Mouse (Mus musculus) brain, embryonic 14.5 days (tissue): ENCODE measurements around the gene Cd3e. TPM values are rescaled to one million over a fixed set of nuclear protein-coding genes. Genes with fewer than 3 reads are reported as not detected.
A peak's percentile ranks its signal among the peaks of the same experiment; 100 is the strongest.

Experiments
- DNase-seq: peaks from one replicate; pipeline ENCODE4 v3.0.0-alpha.2; 2011; ENCODE audit warnings: low read depth
- CTCF ChIP-seq: fragments of 200-500 bp; IDR thresholded peaks from 2 replicates; pipeline ENCODE4 v1.5.1; 2012; ENCODE audit warnings: inconsistent platforms, mild to moderate bottlenecking, moderate library complexity, borderline replicate concordance; ENCODE audit not compliant: insufficient read depth, insufficient read length; ENCODE audit errors: extremely low read depth
- POLR2A ChIP-seq: fragments of 200-500 bp; IDR thresholded peaks from 2 replicates; pipeline ENCODE4 v1.6.1; 2012; ENCODE audit warnings: mild to moderate bottlenecking, inconsistent platforms, borderline replicate concordance; ENCODE audit not compliant: poor library complexity, insufficient read depth, insufficient read length, severe bottlenecking; ENCODE audit errors: extremely low read depth
- polyA plus RNA-seq: library from polyadenylated mRNA; depleted of rRNA; stranded (reverse); fragments of >200 nt; gene quantifications from 2 replicates; pipeline ENCODE4 v1.2.3, GENCODE M21; 2012

Gene Cd3e
- polyA plus RNA-seq, 1 experiment, result not detected

DNA sequence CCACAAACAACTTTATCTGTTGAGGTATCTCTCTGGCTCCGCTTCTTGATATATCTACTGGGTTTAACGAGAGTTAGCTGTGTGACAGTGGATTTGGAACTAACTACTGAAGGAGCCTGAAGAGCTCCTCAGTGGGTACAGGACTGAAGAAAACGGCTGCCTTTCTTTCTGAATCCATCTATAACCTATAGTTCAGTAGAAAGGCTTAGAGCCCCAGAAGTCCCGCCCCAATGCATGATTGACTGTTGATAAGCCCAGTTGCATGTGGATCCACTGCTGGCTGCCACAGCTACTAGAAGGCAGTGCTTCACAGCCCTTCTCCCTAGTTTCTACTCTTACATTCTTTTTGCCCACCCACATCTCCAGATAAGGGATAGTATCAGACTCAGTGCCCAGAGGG is 1.0 kb upstream of the Cd3e start:
- peak; percentile 5 for DNase-seq
- TF ChIP-seq CTCF, result no peak

DNA sequence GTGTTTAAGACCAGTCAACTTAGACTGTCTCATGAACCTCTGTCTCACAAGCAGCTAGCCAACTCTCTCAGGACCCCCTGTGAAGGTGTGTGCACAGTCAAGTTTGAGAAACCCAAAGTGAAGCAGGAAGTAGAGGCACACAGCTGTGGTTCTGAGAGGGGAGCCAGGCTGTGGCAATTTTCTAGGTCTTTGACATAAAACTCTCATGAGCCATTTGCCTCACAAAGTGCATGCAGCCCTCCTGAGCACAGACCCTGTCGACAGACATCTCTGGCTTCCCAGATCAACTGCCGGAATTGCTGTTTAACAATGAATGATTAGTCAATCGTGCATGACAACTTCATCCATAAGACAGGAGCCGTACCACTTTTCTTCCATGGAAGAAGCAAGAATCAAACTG is 1.1 kb downstream of the Cd3e start:
- no peak for TF ChIP-seq CTCF
- no peak for TF ChIP-seq POLR2A
- DNase-seq, result no peak

DNA sequence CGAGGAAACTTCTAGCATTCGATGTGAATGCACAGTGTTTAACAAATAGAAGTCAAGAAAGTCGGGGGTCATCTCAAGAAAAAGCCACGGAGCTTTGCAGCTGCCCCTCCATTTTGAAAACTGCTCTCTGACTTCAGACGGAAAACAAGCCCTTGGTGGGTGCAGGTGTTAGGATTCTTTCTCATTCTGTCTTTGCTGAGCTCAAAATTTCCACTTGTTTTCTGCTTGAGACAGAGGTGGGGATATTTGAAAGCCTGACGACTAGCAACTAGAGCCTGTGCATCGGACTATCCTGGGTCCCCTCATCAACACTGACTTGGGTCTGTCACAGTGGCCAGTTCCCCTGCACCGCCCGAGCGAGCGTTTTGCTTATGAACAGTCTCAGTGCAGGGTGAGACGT is 2.0 kb downstream of the Cd3e start:
- DNase-seq, result no peak
- TF ChIP-seq CTCF (no peak), POLR2A (no peak)

DNA sequence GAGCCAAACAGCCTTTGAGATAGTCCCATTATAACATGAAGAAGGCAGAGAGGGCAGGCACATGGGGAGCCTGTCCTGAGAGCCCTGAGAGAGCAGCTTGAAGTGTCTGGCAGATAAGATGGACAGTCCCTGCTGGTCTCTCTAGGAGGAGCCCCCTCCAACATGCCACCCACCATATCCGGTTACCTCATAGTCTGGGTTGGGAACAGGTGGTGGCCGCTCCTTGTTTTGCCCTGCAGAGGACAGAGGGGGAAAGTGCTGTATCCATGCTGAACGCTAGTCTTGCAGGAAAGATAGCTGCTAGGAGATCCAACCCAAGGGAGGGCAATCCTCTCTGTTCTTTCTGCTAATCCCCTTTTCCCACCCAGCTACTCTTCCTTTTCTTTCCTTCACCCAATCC is 9.2 kb downstream of the Cd3e start:
- DNase-seq, result no peak
- TF ChIP-seq POLR2A (no peak), CTCF (no peak)

DNA sequence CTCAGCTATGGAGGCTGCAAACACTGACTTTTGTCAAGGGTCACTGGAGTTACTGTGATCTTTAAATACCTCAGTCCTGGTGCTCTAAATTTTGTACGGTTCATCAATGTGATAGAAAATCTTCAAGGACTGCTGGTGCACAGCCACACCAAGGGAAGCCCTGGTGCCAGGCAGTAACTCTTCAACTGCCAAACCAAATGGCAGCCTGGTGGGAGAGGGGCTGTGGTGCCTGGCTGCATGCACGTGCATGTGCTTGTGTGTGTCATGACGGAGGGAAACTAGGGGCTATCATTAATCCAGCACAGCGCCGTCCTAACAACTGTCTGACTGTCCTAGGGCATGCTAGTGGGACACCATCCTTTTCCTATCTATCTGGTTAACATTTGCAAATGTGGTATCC is 9.7 kb downstream of the Cd3e start:
- DNase-seq, result no peak
- TF ChIP-seq CTCF (no peak), POLR2A (no peak)

DNA sequence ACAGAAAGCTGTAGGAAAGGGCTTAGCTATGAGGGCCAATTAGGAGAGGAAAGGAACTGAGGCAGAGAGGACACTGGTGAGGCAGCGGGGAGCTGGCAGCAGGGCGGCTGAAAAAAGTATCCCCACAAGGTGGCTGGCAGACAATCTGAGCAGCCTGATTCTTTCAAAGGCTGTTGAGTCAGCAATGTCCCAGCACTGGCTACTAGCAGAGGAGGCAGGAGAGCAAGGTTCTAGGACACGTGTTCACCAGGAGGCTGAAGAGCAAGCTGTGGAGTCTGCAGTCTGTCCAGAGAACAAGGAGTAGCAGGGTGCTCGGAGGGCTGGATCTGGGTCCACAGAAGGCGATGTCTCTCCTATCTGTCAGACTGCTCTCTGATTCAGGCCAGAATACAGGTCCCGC is 10.3 kb downstream of the Cd3e start:
- TF ChIP-seq CTCF, result no peak
- no peak for DNase-seq

DNA sequence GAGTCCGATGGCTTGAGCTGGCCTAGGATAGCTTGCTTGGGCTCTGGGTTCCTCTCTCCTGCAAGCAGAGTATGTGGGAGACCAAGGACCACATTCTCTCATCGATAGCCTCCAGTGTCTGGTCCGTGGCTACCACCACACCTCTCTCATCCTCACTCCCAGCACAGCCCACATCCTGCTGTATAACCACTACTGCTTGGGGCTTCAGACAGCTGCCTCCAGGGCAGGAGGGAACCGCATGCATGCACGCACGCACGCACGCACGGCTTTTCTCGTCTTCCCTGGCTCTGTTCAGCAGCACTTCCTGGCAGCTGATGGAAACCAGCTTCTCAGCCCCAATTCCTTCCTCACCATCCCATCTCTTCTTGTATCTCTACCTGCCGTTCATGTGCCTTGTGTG is 11.3 kb downstream of the Cd3e start:
- TF ChIP-seq POLR2A, result no peak
- no peak for DNase-seq

DNA sequence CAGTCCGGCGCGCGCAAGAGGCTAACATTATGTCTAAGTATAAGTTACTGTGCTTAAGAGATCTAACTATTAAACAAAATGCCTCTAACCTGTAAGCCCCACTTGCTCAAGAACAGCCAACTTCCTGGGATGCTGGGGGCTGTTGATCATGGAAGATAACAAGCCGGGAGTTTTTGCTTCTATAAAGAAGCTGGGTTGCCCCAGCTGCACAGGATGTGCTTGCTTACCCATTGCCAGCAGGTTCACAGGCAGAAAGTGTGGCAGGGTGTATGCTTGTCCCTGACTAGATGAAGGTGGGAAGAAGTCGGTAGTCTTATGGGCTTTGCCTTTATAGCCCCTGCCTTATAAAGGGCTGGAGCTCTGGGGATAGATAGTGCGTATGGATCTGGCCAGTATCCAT is 12.8 kb downstream of the Cd3e start:
- no peak for TF ChIP-seq POLR2A
- no peak for TF ChIP-seq CTCF
- no peak for DNase-seq

DNA sequence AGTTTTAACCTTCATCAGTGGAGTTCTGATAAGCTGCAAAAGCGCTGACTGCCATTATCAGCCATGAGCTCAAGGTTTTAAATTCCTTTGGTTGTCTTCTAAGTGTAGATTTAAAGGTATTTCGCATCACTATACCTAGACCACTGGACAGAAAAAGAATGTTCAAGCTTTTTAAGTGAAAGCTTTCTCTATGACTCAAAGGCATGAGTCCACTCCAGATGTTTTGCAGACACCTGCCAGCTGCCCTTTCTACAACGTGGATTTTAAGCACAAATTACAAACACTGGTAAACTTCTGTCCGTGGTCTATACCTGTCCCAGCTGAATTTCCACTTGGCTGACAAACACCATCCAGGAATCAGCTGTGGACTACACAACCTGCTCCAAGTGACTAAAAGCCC is 14.5 kb downstream of the Cd3e start:
- TF ChIP-seq CTCF (no peak), POLR2A (no peak)
- DNase-seq, result no peak

DNA sequence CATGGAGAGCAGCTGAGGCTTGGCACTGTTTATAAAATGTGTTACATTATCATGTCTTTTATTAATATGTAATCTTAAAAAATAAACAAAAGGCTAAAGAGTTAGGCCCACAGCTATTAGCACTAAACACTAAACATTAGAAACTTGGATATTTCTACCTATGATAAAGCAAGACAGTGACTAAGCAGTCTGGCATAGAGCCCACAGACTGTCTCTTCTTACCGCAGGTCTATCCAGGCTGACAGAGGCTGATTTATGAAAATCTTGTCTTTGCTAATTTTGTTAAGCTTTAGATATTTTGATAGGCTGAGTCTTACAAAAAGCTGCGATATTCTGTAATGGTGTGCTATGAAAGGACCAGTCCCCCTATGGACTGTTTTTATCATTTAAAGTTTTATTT is 16.2 kb downstream of the Cd3e start:
- no peak for DNase-seq

DNA sequence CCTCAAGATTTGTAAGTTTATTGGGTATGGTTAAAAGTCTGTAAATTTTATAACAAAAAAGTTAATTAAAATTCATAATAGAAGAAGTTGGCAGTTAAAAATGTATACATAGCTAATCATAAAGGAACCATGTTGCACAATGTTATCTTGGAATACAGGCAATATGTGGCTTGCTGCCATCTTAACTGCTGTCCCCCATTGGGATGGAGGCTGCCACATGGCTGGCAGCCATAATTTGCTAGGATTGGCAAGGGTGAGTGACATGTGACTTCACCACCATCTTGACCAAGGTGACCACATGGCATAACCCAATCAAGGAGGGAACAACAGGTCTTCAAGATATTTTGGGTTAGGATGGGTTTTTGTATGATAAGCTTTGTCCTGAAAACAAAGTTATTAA is 17.2 kb downstream of the Cd3e start:
- no peak for TF ChIP-seq POLR2A
- no peak for TF ChIP-seq CTCF
- DNase-seq, result no peak

More for the DNA sequence above, 16.2 kb downstream of the Cd3e start:
- TF ChIP-seq POLR2A (no peak), CTCF (no peak)

DNA sequence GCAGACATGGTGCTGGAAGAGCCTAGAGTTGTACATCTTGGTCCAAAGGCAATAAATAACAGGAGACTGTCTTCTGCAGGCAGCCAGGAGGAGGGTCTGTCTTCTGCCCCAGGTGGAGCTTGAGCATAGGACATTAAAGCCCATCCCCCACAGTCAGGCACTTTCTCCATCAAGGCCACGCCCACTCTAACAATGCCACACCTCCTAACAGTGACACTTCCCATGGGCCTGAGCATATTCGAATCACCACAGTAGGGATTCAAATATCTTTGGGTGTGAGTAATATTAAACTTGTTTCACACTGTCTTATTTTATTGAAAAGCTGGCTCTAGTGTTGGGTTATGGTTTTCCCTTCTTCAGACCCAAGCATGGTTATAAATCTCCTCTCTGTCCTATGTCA is 17.6 kb downstream of the Cd3e start:
- TF ChIP-seq POLR2A (no peak), CTCF (no peak)
- DNase-seq, result no peak

DNA sequence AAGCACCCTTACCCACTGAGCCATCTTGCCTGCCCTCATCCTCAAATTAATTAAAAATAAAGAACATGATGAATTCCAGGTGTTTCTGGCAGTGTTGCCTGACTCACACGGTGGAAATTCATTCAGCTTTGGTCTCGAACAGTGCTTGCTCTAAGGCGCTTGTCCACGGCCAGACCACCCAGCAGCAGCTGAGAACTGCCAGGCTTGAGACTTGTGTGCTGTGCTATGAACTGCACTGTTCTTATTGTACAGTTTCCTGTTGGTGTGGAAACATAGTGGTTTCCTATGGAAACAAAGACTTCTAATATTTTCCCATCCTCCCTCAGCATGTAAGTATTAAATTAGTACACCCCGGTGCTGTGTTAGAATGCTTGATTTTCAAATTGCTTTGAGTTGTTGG is 22.5 kb downstream of the Cd3e start:
- no peak for TF ChIP-seq POLR2A

DNA sequence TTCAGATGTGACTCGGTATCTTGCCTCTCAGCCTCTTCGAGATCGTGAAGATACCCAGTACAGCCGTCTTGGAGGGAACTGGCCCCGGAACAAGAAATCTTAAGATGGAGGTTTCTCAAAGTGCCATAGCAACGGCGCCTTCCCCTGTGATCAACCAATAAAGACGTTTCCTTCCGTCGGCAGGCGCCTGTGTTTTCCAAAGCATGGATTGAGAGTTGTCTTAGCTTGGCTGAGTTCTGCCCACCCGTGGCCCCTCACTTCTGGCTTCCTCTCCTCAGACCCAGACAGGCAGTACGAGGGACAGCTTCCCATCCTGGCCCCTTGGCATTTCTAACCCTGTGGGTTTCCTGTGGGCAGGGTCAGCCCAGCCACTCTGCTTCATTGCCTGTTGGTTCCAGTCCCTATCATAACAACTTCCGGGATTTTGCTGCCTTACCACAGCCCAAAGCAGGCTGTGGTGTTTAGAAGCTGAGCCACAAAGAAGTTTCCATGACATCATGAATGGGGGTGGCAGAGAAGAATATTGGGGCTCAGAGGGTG is 23.1 kb downstream of the Cd3e start:
- TF ChIP-seq POLR2A (no peak), CTCF (no peak)
- DNase-seq, result no peak

More for the DNA sequence above, 22.5 kb downstream of the Cd3e start:
- DNase-seq, result no peak

DNA sequence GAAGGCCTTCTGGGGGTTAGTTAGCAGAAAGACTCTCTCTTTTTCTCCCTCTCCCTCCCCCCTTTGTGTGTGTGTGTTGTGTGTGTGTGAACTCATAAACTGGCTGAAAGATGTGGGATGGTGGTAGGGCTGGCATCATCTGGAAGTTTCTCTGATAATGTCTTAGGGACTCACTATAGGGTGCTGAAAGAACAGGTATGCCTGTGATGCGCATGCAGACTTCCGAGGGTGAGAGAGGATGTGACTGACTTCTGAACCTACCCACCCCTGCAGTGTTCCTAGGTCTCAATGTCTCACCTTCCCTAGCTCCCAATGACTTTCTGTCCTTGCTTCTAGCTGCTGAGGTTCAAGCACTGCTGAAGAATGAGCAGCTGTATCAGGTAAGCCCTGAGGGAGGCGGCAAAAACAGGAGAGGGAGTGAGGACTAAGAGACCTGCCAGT is 23.7 kb downstream of the Cd3e start:
- TF ChIP-seq POLR2A, result no peak
- no peak for TF ChIP-seq CTCF
- no peak for DNase-seq
